Mouse (Mus musculus) lung, postnatal 0 days (tissue): ENCODE measurements around the gene Spag6l. TPM values are rescaled to one million over a fixed set of nuclear protein-coding genes. Genes with fewer than 3 reads are reported as not detected.

Source experiments
- ATAC-seq: fragments of 200-750 bp; cut with Nextera tagmentation; 2 replicates; pipeline ENCODE4 v1.8.0; 2017; ENCODE audit warnings: moderate library complexity
- DNase-seq: peaks from one replicate; pipeline ENCODE4 v3.0.0-alpha.2; 2016; ENCODE audit warnings: low spot score
- H3K27ac ChIP-seq: fragments of 300-500 bp; sonication (generic); 2 replicates; pipeline ENCODE4 v1.5.1; 2014; ENCODE audit warnings: antibody characterized with exemption, mild to moderate bottlenecking, low read length, mixed read lengths
- H3K27me3 ChIP-seq: fragments of 300-500 bp; sonication (generic); replicated peaks from 2 replicates; pipeline ENCODE4 v1.6.1; 2014; ENCODE audit warnings: low read length, mixed read lengths; ENCODE audit not compliant: insufficient read depth
- H3K36me3 ChIP-seq: fragments of 300-500 bp; sonication (generic); 2 replicates; pipeline ENCODE4 v1.6.1; 2014; ENCODE audit warnings: low read length, mixed read lengths; ENCODE audit not compliant: insufficient read depth
- H3K4me1 ChIP-seq: fragments of 300-500 bp; sonication (generic); 2 replicates; pipeline ENCODE4 v1.6.1; 2014; ENCODE audit warnings: antibody characterized with exemption, low read depth, low read length, mixed read lengths; ENCODE audit not compliant: insufficient read depth
- H3K4me2 ChIP-seq: fragments of 300-500 bp; sonication (generic); replicated peaks from 2 replicates; pipeline ENCODE4 v1.6.1; 2014; ENCODE audit warnings: low read depth, mild to moderate bottlenecking, low read length, moderate library complexity, mixed read lengths
- H3K4me3 ChIP-seq: fragments of 300-500 bp; sonication (generic); 2 replicates; pipeline ENCODE4 v1.5.1; 2014; ENCODE audit warnings: low read depth, low read length
- H3K9ac ChIP-seq: fragments of 300-500 bp; sonication (generic); replicated peaks from 2 replicates; pipeline ENCODE4 v1.6.1; 2014; ENCODE audit warnings: low read depth, mild to moderate bottlenecking
- H3K9me3 ChIP-seq: fragments of 300-500 bp; sonication (generic); 2 replicates; pipeline ENCODE4 v1.6.1; 2016; ENCODE audit warnings: low read length, mixed read lengths
- CTCF ChIP-seq: IDR thresholded peaks from 2 replicates; pipeline ENCODE4 v1.5.1; 2016; ENCODE audit warnings: antibody characterized with exemption, mild to moderate bottlenecking
- EP300 ChIP-seq: IDR thresholded peaks from 2 replicates; pipeline ENCODE4 v1.6.1; 2016; ENCODE audit warnings: antibody characterized with exemption, mild to moderate bottlenecking, control low read depth
- WGBS: fragments of 180-500 bp; shearing (Covaris S2); extraction: QIAGEN DNeasy Blood & Tissue Kit; methylation state at CpG from one replicate; pipeline ENCODE4 v1.1.7; 2014; 5-methylcytosine and 5-hydroxymethylcytosine counted together
- polyA plus RNA-seq: library from polyadenylated mRNA; unstranded; fragments of >200 nt; fragmentation: Nextera tagmentation; extraction: Ambion mirVana; gene quantifications from 2 replicates; pipeline ENCODE4 v1.2.1, GENCODE M21; 2015

The Spag6l gene
- polyA plus RNA-seq, 1 experiment from 2014 or later, result 13.0 TPM

GRCm38 (mm10) chr16:16852411-16852810, 23.2 kb upstream of the Spag6l start:
- no peaks in the 10 kb centered on the region for H3K4me1 ChIP-seq
- WGBS, result 82% methylated on average over 3 of the region's 3 CpGs
- no peak overlapping the region for H3K27ac ChIP-seq
- TF ChIP-seq EP300 (no peak), CTCF (no peak)
- no peak for ATAC-seq
- no peaks in the 10 kb centered on the region for H3K9me3 ChIP-seq
- no peaks in the 10 kb centered on the region for H3K36me3 ChIP-seq
- no peaks in the 10 kb centered on the region for H3K27me3 ChIP-seq
- no peak overlapping the region for H3K9ac ChIP-seq
- H3K4me3 ChIP-seq, result no peak overlapping the region
- H3K4me2 ChIP-seq, result no peak overlapping the region
- no peak for DNase-seq

DNA sequence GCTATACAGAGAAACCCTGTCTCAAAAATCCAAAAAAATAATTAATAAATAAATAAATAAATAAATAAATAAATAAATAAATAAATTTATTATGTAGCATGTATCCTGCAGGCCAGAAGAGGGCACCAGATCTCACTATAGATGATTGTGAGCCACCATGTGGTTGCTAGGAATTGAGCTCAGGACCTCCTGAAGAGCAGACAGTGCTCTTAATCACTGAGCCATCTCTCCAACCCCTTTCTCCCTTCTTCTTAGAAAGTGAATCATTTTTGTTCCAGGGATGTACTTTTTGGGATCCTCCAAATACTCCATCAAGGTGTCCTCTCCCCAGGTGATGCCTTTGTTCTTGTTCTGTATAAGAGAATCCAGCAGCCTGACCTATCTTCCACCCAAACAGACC, 19.9 kb upstream of the Spag6l start:
- Histone ChIP-seq H3K4me2 (no peak overlapping the region), H3K27me3 (no peaks in the 10 kb centered on the region), H3K9me3 (no peaks in the 10 kb centered on the region), H3K27ac (no peak overlapping the region), H3K4me3 (no peak overlapping the region), H3K4me1 (no peaks in the 10 kb centered on the region), H3K9ac (no peak overlapping the region), H3K36me3 (no peaks in the 10 kb centered on the region)
- TF ChIP-seq EP300 (no peak), CTCF (peak; percentile 16; the same call in 1 of the 2 replicates)
- no peak for DNase-seq
- ATAC-seq, result no peak

- TF ChIP-seq CTCF (no peak), EP300 (no peak)
- no peak overlapping the region for H3K27ac ChIP-seq
- 0 out of 2 replicates have a peak, but pooled peaks cover 4% of the 10 kb centered on the region for H3K4me1 ChIP-seq
- ATAC-seq (no peak), DNase-seq (no peak)
- H3K9ac ChIP-seq, result no peak overlapping the region
- H3K9me3 ChIP-seq, result no peaks in the 10 kb centered on the region
- H3K4me2 ChIP-seq, result no peak overlapping the region
- H3K36me3 ChIP-seq, result no peaks in the 10 kb centered on the region
- 86% methylated on average over 3 of the region's 3 CpGs for WGBS
- no peaks in the 10 kb centered on the region for H3K27me3 ChIP-seq
- H3K4me3 ChIP-seq, result no peak overlapping the region
Observed at GRCm38 (mm10) chr16:16829671-16830070, 415 bp upstream of the Spag6l start.

GRCm38 (mm10) chr16:16826223-16826622, 3.0 kb downstream of the Spag6l start:
- Histone ChIP-seq H3K36me3 (no peaks in the 10 kb centered on the region), H3K4me2 (no peak overlapping the region), H3K4me1 (0 out of 2 replicates have a peak, but pooled peaks cover 4% of the 10 kb centered on the region), H3K9me3 (no peaks in the 10 kb centered on the region), H3K27me3 (no peaks in the 10 kb centered on the region), H3K4me3 (no peak overlapping the region), H3K27ac (no peak overlapping the region), H3K9ac (no peak overlapping the region)
- 94% methylated on average over 2 of the region's 2 CpGs for WGBS
- no peak for ATAC-seq
- TF ChIP-seq EP300, result no peak
- TF ChIP-seq CTCF, result no peak
- DNase-seq, result no peak

DNA sequence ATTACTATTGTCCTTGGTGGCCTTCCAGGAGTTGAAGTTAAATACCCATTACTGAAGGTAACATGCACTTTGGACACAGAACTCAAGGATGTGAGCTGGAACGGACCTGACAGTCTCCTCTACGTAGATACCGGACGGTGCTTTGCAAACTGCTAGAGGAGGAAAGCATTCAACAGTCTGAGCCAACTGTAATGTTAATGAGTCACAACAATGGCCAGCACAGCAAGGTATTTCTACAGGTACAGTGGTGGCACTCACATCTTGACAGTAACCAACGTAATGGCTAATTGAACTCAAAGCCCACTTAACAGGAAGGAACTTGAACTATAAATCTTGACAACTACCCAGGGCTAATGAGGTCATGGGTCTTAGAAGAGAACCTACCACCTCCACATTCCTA, 3.8 kb downstream of the Spag6l start:
- WGBS, result 52% methylated on average over 5 of the region's 5 CpGs
- H3K4me1 ChIP-seq, result 0 out of 2 replicates have a peak, but pooled peaks cover 4% of the 10 kb centered on the region
- no peaks in the 10 kb centered on the region for H3K36me3 ChIP-seq
- H3K9me3 ChIP-seq, result no peaks in the 10 kb centered on the region
- H3K4me2 ChIP-seq, result no peak overlapping the region
- no peaks in the 10 kb centered on the region for H3K27me3 ChIP-seq
- no peak overlapping the region for H3K27ac ChIP-seq
- DNase-seq (no peak), ATAC-seq (no peak)
- H3K9ac ChIP-seq, result no peak overlapping the region
- H3K4me3 ChIP-seq, result no peak overlapping the region
- no peak for TF ChIP-seq CTCF
- no peak for TF ChIP-seq EP300

DNA sequence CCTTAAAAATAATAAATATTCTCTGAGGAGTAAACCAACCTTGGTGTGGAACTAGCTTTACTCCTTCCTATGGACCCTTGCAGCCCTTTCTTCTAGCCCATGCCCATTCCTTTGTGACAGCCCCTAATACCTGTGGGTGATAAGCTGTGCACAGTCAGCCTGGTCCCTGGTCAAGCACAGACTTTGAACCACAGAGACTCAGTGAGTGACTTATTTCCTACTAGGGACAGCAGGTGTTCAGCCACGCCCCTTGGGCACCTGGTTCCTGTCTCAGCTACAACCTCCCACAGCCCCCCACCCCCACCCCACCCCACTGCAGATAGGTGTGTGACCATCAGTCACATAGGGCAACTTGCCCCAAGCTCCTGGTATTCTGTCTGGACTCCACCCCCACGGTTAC, 22.9 kb downstream of the Spag6l start:
- no peak overlapping the region for H3K4me3 ChIP-seq
- DNase-seq, result no peak
- no peak for ATAC-seq
- no peak overlapping the region for H3K9ac ChIP-seq
- no peaks in the 10 kb centered on the region for H3K9me3 ChIP-seq
- H3K4me2 ChIP-seq, result no peak overlapping the region
- WGBS, result 71% methylated on average over 2 of the region's 2 CpGs
- H3K36me3 ChIP-seq, result no peaks in the 10 kb centered on the region
- H3K4me1 ChIP-seq, result no peaks in the 10 kb centered on the region
- no peak overlapping the region for H3K27ac ChIP-seq
- TF ChIP-seq CTCF (no peak), EP300 (no peak)
- no peaks in the 10 kb centered on the region for H3K27me3 ChIP-seq

Other genes starting within 250 kb of the Spag6l start
- gene Fgd4, start 228.9 kb downstream of the Spag6l start, polyA plus RNA-seq, result 4.0 and 4.6 TPM in 2 replicates
- not detected in 2 replicates for gene Olfr19, start 153.1 kb downstream of the Spag6l start, polyA plus RNA-seq
- gene Igll1, start 34.5 kb upstream of the Spag6l start, polyA plus RNA-seq, result 0.60 and 1.0 TPM in 2 replicates
- 51.0 and 51.7 TPM in 2 replicates for gene Top3b, start 41.3 kb upstream of the Spag6l start, polyA plus RNA-seq
- 2.2 and 2.3 TPM in 2 replicates for gene Vpreb1, start 41.4 kb upstream of the Spag6l start, polyA plus RNA-seq
- 24.9 and 26.8 TPM in 2 replicates for gene Ppm1f, start 67.0 kb upstream of the Spag6l start, polyA plus RNA-seq
- 110 and 117 TPM in 2 replicates for gene Mapk1, start 153.9 kb upstream of the Spag6l start, polyA plus RNA-seq
- gene Ypel1, start 240.2 kb upstream of the Spag6l start, polyA plus RNA-seq, result 10.6 and 15.1 TPM in 2 replicates